Mouse (Mus musculus): Measurements from ENCODE around the gene Yy1. TPM values are rescaled to one million over a fixed set of nuclear protein-coding genes. Genes with fewer than 3 reads are reported as not detected.

Yy1 gene
- 10 to 100 TPM; 36.0 to 44.9 TPM for total RNA-seq (2021)

GRCm38 (mm10) chr12:108792546-108793452 lies at the start of gene Yy1:
Yy1 (plus strand) TSS chr12:108792973.
- intact Hi-C loops (cut with DNase I), result no loop called here
- peak; percentile 98 to 99 for DNase-seq

- intact Hi-C loops (cut with DNase I), result no loop called here
- no peak for DNase-seq
Measured at GRCm38 (mm10) chr12:108745990-108746389, 46.8 kb upstream of the Yy1 start.

- intact Hi-C loops (cut with DNase I), result no loop called here
- no peak for DNase-seq
Measured at GRCm38 (mm10) chr12:108749019-108749418, 43.8 kb upstream of the Yy1 start.

GRCm38 (mm10) chr12:108749454-108749853 lies 43.3 kb upstream of the Yy1 start:
- intact Hi-C loops (cut with DNase I), result no loop called here
- DNase-seq, result no peak

- no peak for DNase-seq
- intact Hi-C loops (cut with DNase I), result no loop called here
Measured at GRCm38 (mm10) chr12:108750226-108750625, 42.5 kb upstream of the Yy1 start.

GRCm38 (mm10) chr12:108751790-108752189 lies 41.0 kb upstream of the Yy1 start:
- DNase-seq, result peak; percentile 31 to 41

GRCm38 (mm10) chr12:108755141-108755540 lies 37.6 kb upstream of the Yy1 start:
- no peak for DNase-seq
- intact Hi-C loops (cut with DNase I), result loop anchor here (5.0 kb wide), 3 partner anchors 48 to 198 kb away; no protein-coding TSS in a partner anchor

More at GRCm38 (mm10) chr12:108751790-108752189, 41.0 kb upstream of the Yy1 start:
- intact Hi-C loops (cut with DNase I), result no loop called here

GRCm38 (mm10) chr12:108756611-108757010 lies 36.2 kb upstream of the Yy1 start:
- intact Hi-C loops (cut with DNase I), result loop anchor here (1.0 to 5.0 kb wide), 4 partner anchors 49 to 199 kb away; no protein-coding TSS in a partner anchor

GRCm38 (mm10) chr12:108757717-108758257 lies 35.0 kb upstream of the Yy1 start:
- peak; percentile 99 to 100 for DNase-seq
- intact Hi-C loops (cut with DNase I), result loop anchor here (1.0 to 5.0 kb wide), 4 partner anchors 50 to 200 kb away; no protein-coding TSS in a partner anchor

More at GRCm38 (mm10) chr12:108756611-108757010, 36.2 kb upstream of the Yy1 start:
- DNase-seq, result no peak

- DNase-seq, result no peak
Measured at GRCm38 (mm10) chr12:108758273-108758672, 34.5 kb upstream of the Yy1 start.

GRCm38 (mm10) chr12:108758682-108759081 lies 34.1 kb upstream of the Yy1 start:
- intact Hi-C loops (cut with DNase I), result loop anchor here (5.0 kb wide), 3 partner anchors 51 to 201 kb away; no protein-coding TSS in a partner anchor
- DNase-seq, result no peak

More at GRCm38 (mm10) chr12:108758273-108758672, 34.5 kb upstream of the Yy1 start:
- intact Hi-C loops (cut with DNase I), result loop anchor here (5.0 kb wide), 3 partner anchors 51 to 201 kb away; no protein-coding TSS in a partner anchor

GRCm38 (mm10) chr12:108759266-108759665 lies 33.5 kb upstream of the Yy1 start:
- intact Hi-C loops (cut with DNase I), result loop anchor here (5.0 kb wide), 3 partner anchors 52 to 202 kb away; no protein-coding TSS in a partner anchor
- DNase-seq, result no peak

GRCm38 (mm10) chr12:108760016-108760415 lies 32.8 kb upstream of the Yy1 start:
- DNase-seq, result no peak
- intact Hi-C loops (cut with DNase I), result no loop called here

- DNase-seq, result peak in 1 of 2 experiments; percentile 33
Measured at GRCm38 (mm10) chr12:108760500-108761020, 32.2 kb upstream of the Yy1 start.

GRCm38 (mm10) chr12:108761209-108761608 lies 31.6 kb upstream of the Yy1 start:
- intact Hi-C loops (cut with DNase I), result no loop called here
- DNase-seq, result peak; percentile 44 to 47

More at GRCm38 (mm10) chr12:108760500-108761020, 32.2 kb upstream of the Yy1 start:
- intact Hi-C loops (cut with DNase I), result no loop called here

GRCm38 (mm10) chr12:108761665-108762064 lies 31.1 kb upstream of the Yy1 start:
- no peak for DNase-seq
- intact Hi-C loops (cut with DNase I), result no loop called here

GRCm38 (mm10) chr12:108763057-108763796 lies 29.5 kb upstream of the Yy1 start:
- peak; percentile 52 for DNase-seq
- intact Hi-C loops (cut with DNase I), result no loop called here

- peak; percentile 25 to 36 for DNase-seq
- intact Hi-C loops (cut with DNase I), result loop anchor here (2.0 kb wide), 2 partner anchors 26 to 130 kb away; partner anchors contain the start of gene Wars
Measured at GRCm38 (mm10) chr12:108764917-108765678, 27.7 kb upstream of the Yy1 start.

- intact Hi-C loops (cut with DNase I), result loop anchor here (2.0 kb wide), 2 partner anchors 25 to 129 kb away; partner anchors contain the start of gene Wars
- peak; percentile 85 to 89 for DNase-seq
Measured at GRCm38 (mm10) chr12:108765751-108766221, 27.0 kb upstream of the Yy1 start.

Data from heart, postnatal 10 days (tissue).